Mouse (Mus musculus): ENCODE results near the gene Strip2.

The Strip2 gene

DNA sequence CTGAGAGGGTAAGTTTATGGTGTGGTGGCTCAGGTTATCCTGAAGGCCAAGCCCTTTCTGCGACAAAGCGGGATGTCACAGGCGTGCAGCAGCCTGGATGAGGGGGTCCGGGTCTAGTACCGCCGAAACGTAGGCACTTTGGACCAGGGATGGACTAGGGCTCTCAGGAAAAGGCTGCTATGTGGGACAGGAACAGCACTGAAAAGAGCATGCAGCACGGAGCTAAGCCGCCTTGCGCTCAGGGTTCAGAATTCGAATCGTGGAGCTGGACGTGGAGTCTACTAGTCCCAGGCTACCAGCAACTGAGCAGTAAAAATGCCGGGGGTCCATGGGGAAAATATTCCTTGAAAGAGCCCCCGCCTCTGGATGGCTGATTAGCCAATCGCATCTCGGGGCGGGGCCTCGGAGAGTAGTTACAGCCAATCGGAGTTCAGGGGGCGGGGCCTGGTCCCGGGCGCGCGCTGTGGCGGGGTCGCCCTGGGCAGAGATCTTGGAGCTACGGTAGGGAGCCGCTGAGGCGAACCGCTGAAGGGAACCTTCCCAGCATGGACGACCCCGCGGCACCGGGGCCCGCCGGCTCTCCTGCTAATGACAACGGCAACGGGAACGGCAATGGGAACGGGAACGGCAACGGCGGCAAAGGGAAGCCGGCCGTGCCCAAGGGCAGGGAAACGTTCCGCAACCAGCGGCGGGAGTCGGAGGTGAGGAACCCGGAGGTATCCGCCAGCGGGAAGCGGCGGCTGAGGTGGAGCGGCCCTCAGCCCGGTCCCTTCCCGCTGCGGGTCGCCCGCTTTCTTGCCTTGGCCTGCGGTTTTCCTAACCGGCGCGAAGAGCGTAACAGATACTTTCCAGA is at the start of gene Strip2:
Gene Strip2 (plus strand): TSS at position 483 of the 853 bp plus-strand sequence.
- TF ChIP-seq POU5F1 (IDR thresholded peaks at IDR 0.05; ENCODE audit: borderline replicate concordance, low read length) (no peak), NANOG (IDR thresholded peaks at IDR 0.05; ENCODE audit: borderline replicate concordance, low read length) (no peak), CTCF (conservative IDR thresholded peaks at IDR 0.05; ENCODE audit: low read length) (no peak)
- peaks cover 46% of the 10 kb centered on the region for H3K27me3 ChIP-seq (ENCODE audit: insufficient read depth, low read length)
- H3K4me3 ChIP-seq (replicated peaks; ENCODE audit: low read length) = peak within 1 kb of the TSS; percentile 97
- no peaks in the 10 kb centered on the region for H3K36me3 ChIP-seq (ENCODE audit: insufficient read depth, low read length)
- H3K4me1 ChIP-seq (replicated peaks; ENCODE audit: low read depth, low read length) = peaks cover 16% of the 10 kb centered on the region
- no peaks in the 10 kb centered on the region for H3K9me3 ChIP-seq (ENCODE audit: low read length)

DNA sequence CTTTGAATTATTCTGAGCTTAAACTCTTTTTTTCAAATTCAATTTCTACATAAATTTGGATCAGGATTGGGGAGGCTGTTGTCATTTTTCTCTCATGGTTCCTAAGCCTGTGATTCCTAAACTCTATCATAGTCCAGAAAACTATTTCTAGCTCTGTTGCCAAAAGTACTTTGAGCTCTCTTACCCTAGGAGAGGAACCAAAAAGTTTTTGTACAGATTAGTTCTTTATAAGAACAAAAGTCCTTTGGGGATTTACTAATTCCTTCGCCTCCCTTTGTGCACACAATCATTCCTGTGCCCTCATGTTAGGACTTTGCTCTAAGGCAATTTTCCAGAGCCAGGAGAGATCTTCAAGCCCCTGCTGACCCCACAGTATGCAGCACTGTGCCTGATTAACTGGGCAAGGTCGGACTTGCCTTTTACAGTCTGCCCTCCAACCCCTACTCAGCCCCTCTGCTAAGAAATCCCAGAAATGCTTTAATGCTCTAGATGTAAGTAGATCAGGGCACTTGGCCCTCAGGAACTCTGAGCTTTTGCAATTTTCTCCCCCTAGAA is 48.4 kb upstream of the Strip2 start:
- H3K4me3 ChIP-seq (replicated peaks; ENCODE audit: low read length) = no peak overlapping the region
- no peaks in the 10 kb centered on the region for H3K27me3 ChIP-seq (ENCODE audit: insufficient read depth, low read length)
- H3K9me3 ChIP-seq (ENCODE audit: low read length) = peaks cover 20% of the 10 kb centered on the region
- no peak for TF ChIP-seq POU5F1 (IDR thresholded peaks at IDR 0.05; ENCODE audit: borderline replicate concordance, low read length)
- no peak for TF ChIP-seq CTCF (conservative IDR thresholded peaks at IDR 0.05; ENCODE audit: low read length)
- TF ChIP-seq NANOG (IDR thresholded peaks at IDR 0.05; ENCODE audit: borderline replicate concordance, low read length) = no peak
- H3K4me1 ChIP-seq (replicated peaks; ENCODE audit: low read depth, low read length) = peaks cover 16% of the 10 kb centered on the region
- H3K36me3 ChIP-seq (ENCODE audit: insufficient read depth, low read length) = peaks cover 26% of the 10 kb centered on the region

DNA sequence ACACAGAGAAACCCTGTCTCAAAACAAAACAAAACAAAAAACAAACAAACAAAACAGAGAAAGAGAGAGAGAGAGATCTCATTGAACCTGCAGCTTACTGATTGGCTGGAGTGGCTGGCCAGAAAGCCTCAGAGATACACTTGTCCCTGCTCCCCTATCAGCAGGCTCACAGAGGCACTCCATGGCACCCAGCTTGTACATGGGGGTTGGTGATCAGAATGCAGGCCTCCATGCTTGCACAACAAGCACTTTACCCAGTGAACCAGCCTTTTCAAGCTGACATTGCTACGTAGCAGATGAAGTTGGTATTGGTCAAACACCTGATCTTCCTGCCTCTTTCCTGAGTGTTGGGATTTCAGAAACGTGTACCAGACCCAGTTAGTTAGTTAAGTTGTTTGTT is 43.2 kb upstream of the Strip2 start:
- Histone ChIP-seq H3K4me1 (replicated peaks; ENCODE audit: low read depth, low read length) (peaks cover 8% of the 10 kb centered on the region; the same call in 1 of the 2 replicates), H3K9me3 (ENCODE audit: low read length) (peaks cover 11% of the 10 kb centered on the region), H3K36me3 (ENCODE audit: insufficient read depth, low read length) (peaks cover 24% of the 10 kb centered on the region), H3K27me3 (ENCODE audit: insufficient read depth, low read length) (no peaks in the 10 kb centered on the region), H3K4me3 (replicated peaks; ENCODE audit: low read length) (no peak overlapping the region)
- TF ChIP-seq CTCF (conservative IDR thresholded peaks at IDR 0.05; ENCODE audit: low read length) = no peak
- TF ChIP-seq NANOG (IDR thresholded peaks at IDR 0.05; ENCODE audit: borderline replicate concordance, low read length) = no peak
- no peak for TF ChIP-seq POU5F1 (IDR thresholded peaks at IDR 0.05; ENCODE audit: borderline replicate concordance, low read length)

DNA sequence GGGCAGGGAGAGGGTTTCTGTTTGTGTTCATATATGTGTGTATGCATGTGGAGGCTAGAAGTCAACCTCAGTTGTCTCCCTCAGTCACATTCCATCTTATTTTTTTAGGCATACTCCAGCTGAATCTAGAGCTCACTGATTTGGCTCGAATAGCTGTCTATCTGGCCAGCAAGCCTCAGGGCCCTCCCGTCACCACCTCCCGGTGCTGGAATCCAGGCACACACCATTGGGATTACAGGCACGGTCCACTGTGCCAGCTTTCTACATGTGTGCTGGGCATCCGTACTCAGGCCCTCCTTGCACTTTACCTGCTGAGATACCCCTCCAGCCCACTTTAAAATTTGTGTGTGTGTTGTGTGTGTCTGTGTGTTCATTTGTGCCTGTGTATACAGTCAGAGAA is 41.2 kb upstream of the Strip2 start:
- TF ChIP-seq CTCF (conservative IDR thresholded peaks at IDR 0.05; ENCODE audit: low read length) (no peak), POU5F1 (IDR thresholded peaks at IDR 0.05; ENCODE audit: borderline replicate concordance, low read length) (no peak), NANOG (IDR thresholded peaks at IDR 0.05; ENCODE audit: borderline replicate concordance, low read length) (no peak)
- Histone ChIP-seq H3K36me3 (ENCODE audit: insufficient read depth, low read length) (peaks cover 22% of the 10 kb centered on the region), H3K4me1 (replicated peaks; ENCODE audit: low read depth, low read length) (peaks cover 3% of the 10 kb centered on the region; the same call in 1 of the 2 replicates), H3K4me3 (replicated peaks; ENCODE audit: low read length) (no peak overlapping the region), H3K27me3 (ENCODE audit: insufficient read depth, low read length) (no peaks in the 10 kb centered on the region), H3K9me3 (ENCODE audit: low read length) (no peaks in the 10 kb centered on the region)

DNA sequence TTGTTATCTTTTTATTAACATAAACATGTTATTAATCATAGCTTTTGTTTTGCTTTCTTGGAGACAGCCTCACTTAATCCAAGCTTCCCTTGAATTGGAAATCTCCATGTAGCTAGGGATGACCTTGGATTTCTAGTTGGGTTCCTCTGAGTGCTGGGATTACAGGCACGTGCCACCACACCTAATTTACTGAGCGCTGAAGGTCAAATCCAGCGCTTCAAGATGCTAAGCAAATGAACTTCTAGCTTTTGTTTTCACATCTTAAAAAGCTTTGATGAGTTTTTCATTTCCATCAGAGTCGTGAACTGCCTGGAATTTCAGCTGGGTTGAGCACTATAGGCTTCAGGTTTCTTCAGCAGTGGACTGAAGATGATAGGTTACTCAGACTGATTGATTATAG is 40.0 kb upstream of the Strip2 start:
- Histone ChIP-seq H3K27me3 (ENCODE audit: insufficient read depth, low read length) (no peaks in the 10 kb centered on the region), H3K4me1 (replicated peaks; ENCODE audit: low read depth, low read length) (no peaks in the 10 kb centered on the region), H3K4me3 (replicated peaks; ENCODE audit: low read length) (no peak overlapping the region), H3K9me3 (ENCODE audit: low read length) (no peaks in the 10 kb centered on the region), H3K36me3 (ENCODE audit: insufficient read depth, low read length) (peaks cover 11% of the 10 kb centered on the region)
- TF ChIP-seq NANOG (IDR thresholded peaks at IDR 0.05; ENCODE audit: borderline replicate concordance, low read length) (no peak), CTCF (conservative IDR thresholded peaks at IDR 0.05; ENCODE audit: low read length) (no peak), POU5F1 (IDR thresholded peaks at IDR 0.05; ENCODE audit: borderline replicate concordance, low read length) (no peak)

DNA sequence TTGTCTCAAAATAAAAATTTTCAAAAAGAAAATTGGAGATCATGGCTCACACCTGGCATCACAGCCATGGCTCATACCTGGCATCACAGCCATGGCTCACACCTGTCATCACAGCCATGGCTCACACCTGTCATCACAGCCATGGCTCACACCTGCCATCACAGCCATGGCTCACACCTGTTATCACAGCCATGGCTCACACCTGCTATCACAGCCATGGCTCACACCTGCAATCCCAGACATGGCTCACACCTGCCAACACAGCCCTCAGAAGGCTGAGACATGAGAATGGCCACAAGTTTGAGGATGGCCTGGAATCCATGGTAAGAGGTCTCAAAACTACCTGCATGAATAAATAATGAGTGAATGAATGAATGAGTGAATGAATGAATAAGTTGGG is 37.2 kb upstream of the Strip2 start:
- H3K4me3 ChIP-seq (replicated peaks; ENCODE audit: low read length) = no peak overlapping the region
- no peaks in the 10 kb centered on the region for H3K27me3 ChIP-seq (ENCODE audit: insufficient read depth, low read length)
- H3K4me1 ChIP-seq (replicated peaks; ENCODE audit: low read depth, low read length) = 0 out of 2 replicates have a peak, but pooled peaks cover 3% of the 10 kb centered on the region
- TF ChIP-seq POU5F1 (IDR thresholded peaks at IDR 0.05; ENCODE audit: borderline replicate concordance, low read length) (no peak), CTCF (conservative IDR thresholded peaks at IDR 0.05; ENCODE audit: low read length) (no peak)
- H3K36me3 ChIP-seq (ENCODE audit: insufficient read depth, low read length) = peaks cover 14% of the 10 kb centered on the region
- no peaks in the 10 kb centered on the region for H3K9me3 ChIP-seq (ENCODE audit: low read length)

DNA sequence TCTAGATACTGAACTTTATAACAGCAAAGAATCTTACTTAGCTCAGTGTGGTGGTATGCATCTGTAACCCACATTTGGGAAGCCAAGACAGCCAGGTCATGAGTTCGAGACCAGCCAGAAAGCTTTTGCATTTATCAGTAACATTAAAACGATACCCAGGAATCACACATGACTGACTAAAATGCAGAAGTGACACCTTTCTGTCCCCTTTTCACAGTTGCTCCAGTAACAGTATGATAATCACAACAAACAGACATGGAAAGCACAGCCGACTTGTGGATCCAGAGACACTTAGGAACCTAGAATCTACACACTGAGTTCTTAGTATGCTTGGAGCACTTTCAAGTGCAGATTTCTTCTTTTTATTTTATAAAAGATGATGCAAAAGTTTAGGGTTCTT is 36.0 kb upstream of the Strip2 start:
- no peak overlapping the region for H3K4me3 ChIP-seq (replicated peaks; ENCODE audit: low read length)
- H3K9me3 ChIP-seq (ENCODE audit: low read length) = no peaks in the 10 kb centered on the region
- H3K27me3 ChIP-seq (ENCODE audit: insufficient read depth, low read length) = no peaks in the 10 kb centered on the region
- TF ChIP-seq NANOG (IDR thresholded peaks at IDR 0.05; ENCODE audit: borderline replicate concordance, low read length) = no peak
- no peak for TF ChIP-seq CTCF (conservative IDR thresholded peaks at IDR 0.05; ENCODE audit: low read length)
- no peak for TF ChIP-seq POU5F1 (IDR thresholded peaks at IDR 0.05; ENCODE audit: borderline replicate concordance, low read length)
- 0 out of 2 replicates have a peak, but pooled peaks cover 3% of the 10 kb centered on the region for H3K4me1 ChIP-seq (replicated peaks; ENCODE audit: low read depth, low read length)
- H3K36me3 ChIP-seq (ENCODE audit: insufficient read depth, low read length) = peaks cover 14% of the 10 kb centered on the region

DNA sequence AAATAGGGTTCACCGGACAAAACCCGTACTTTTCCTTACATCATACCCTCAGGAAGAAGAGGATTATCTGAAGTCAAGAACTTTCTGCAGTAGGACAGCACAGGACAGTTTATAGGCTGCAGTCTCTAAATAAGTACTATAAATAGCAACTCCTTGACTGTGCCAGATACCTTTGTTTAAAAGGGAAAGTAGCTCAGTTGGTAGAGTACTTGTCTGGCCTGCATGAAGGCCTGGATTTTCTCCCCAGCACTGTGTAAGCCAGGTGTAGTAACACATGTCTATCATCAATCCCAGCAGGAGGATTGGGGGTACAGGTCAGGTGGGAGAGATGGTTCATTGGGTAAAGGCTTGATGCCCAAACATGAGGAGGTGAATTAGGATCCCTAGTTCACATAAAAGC is 34.9 kb upstream of the Strip2 start:
- Histone ChIP-seq H3K9me3 (ENCODE audit: low read length) (no peaks in the 10 kb centered on the region), H3K4me3 (replicated peaks; ENCODE audit: low read length) (no peak overlapping the region), H3K4me1 (replicated peaks; ENCODE audit: low read depth, low read length) (0 out of 2 replicates have a peak, but pooled peaks cover 3% of the 10 kb centered on the region), H3K27me3 (ENCODE audit: insufficient read depth, low read length) (no peaks in the 10 kb centered on the region), H3K36me3 (ENCODE audit: insufficient read depth, low read length) (peaks cover 18% of the 10 kb centered on the region)
- TF ChIP-seq NANOG (IDR thresholded peaks at IDR 0.05; ENCODE audit: borderline replicate concordance, low read length) (no peak; the same call in 1 of the 2 replicates), POU5F1 (IDR thresholded peaks at IDR 0.05; ENCODE audit: borderline replicate concordance, low read length) (no peak), CTCF (conservative IDR thresholded peaks at IDR 0.05; ENCODE audit: low read length) (no peak)
